Mouse (Mus musculus) small intestine, adult 2 months (tissue): ENCODE results near the gene Otogl.

Experiments used
- CTCF ChIP-seq: fragments of 200-500 bp; IDR thresholded peaks from 2 replicates; pipeline ENCODE4 v1.5.1; 2012; ENCODE audit warnings: low read depth, mild to moderate bottlenecking, control low read depth, inconsistent platforms, low read length, moderate library complexity, mixed read lengths; ENCODE audit not compliant: insufficient replicate concordance, insufficient read length; ENCODE audit errors: extremely low read depth
- POLR2A ChIP-seq: fragments of 200-500 bp; IDR thresholded peaks from 2 replicates; pipeline ENCODE4 v1.6.1; 2012; ENCODE audit warnings: low read depth, mild to moderate bottlenecking, control low read depth, inconsistent platforms, low read length, moderate library complexity

GRCm38 (mm10) chr10:107805203-107805602 is 106.7 kb downstream of the Otogl start:
- TF ChIP-seq POLR2A: no peak
- TF ChIP-seq CTCF: no peak
